Mouse (Mus musculus) spleen, adult 12 weeks (tissue): ENCODE data around the gene Hist1h2bj.
A peak's percentile ranks its signal among the peaks of the same experiment; 100 is the strongest.
"Not testable (repeated sequence)": the region's sequence is repeated elsewhere in the genome, so short reads cannot be mapped to it uniquely, and the experiment has no call there.

Source experiments
- DNase-seq: peaks from one replicate; pipeline ENCODE4 v3.0.0; 2022; ENCODE audit warnings: low spot score

Gene Hist1h2bj

GRCm38 (mm10) chr13:22040464-22041141 is 2.4 kb upstream of the Hist1h2bj start:
- peak; percentile 57 for DNase-seq

- DNase-seq = peak; percentile 97
Measured at GRCm38 (mm10) chr13:22041142-22041536, 1.9 kb upstream of the Hist1h2bj start, which contains the start of gene Hist1h4i. Gene Hist1h4i (minus strand): TSS chr13:22041362.

- no peak for DNase-seq
Measured at GRCm38 (mm10) chr13:22041651-22042567, 1.1 kb upstream of the Hist1h2bj start.

GRCm38 (mm10) chr13:22043503-22044431 is 753 bp downstream of the Hist1h2bj start:
- DNase-seq = no peak

GRCm38 (mm10) chr13:22044432-22045155 is 1.6 kb downstream of the Hist1h2bj start:
- no peak for DNase-seq

GRCm38 (mm10) chr13:22045311-22045710 is 2.3 kb downstream of the Hist1h2bj start:
- no peak for DNase-seq

- DNase-seq = no peak
Measured at GRCm38 (mm10) chr13:22049041-22049440, 6.0 kb downstream of the Hist1h2bj start.

GRCm38 (mm10) chr13:22049737-22050440 is 6.9 kb downstream of the Hist1h2bj start:
- no peak for DNase-seq

GRCm38 (mm10) chr13:22050591-22051522 is 7.8 kb downstream of the Hist1h2bj start:
- DNase-seq = peak; percentile 90

- no peak for DNase-seq
Measured at GRCm38 (mm10) chr13:22051523-22051859, 8.5 kb downstream of the Hist1h2bj start.

- no peak for DNase-seq
Measured at GRCm38 (mm10) chr13:22053754-22054153, 10.7 kb downstream of the Hist1h2bj start.

- no peak for DNase-seq
Measured at GRCm38 (mm10) chr13:22061422-22061821, 18.4 kb downstream of the Hist1h2bj start.

GRCm38 (mm10) chr13:22063468-22063867 is 20.5 kb downstream of the Hist1h2bj start:
- no peak for DNase-seq

GRCm38 (mm10) chr13:22084140-22084539 is 41.1 kb downstream of the Hist1h2bj start, which contains the start of gene Vmn1r188:
Gene Vmn1r188 (plus strand): TSS chr13:22084440.
- DNase-seq = not testable (repeated sequence)
